Mouse (Mus musculus) mesoderm, embryonic 11.5 days (tissue): ENCODE measurements around the gene Ddx19b.
"Not testable (repeated sequence)": the region's sequence is repeated elsewhere in the genome, so short reads cannot be mapped to it uniquely, and the experiment has no call there.

Experiments used
- DNase-seq: peaks from one replicate; pipeline ENCODE4 v3.0.0-alpha.2; 2012; ENCODE audit warnings: low read depth, low spot score

The Ddx19b gene

GRCm38 (mm10) chr8:111031572-111031971, at the start of gene Ddx19b:
Gene Ddx19b (minus strand): TSS chr8:111031751.
- DNase-seq, result no peak

- DNase-seq, result no peak
Observed at GRCm38 (mm10) chr8:111079861-111080271, 48.3 kb upstream of the Ddx19b start.

GRCm38 (mm10) chr8:111079461-111079860, 47.9 kb upstream of the Ddx19b start:
- no peak for DNase-seq

- DNase-seq, result no peak
Observed at GRCm38 (mm10) chr8:111075926-111076325, 44.4 kb upstream of the Ddx19b start.

GRCm38 (mm10) chr8:111068660-111069059, 37.1 kb upstream of the Ddx19b start:
- not testable (repeated sequence) for DNase-seq

GRCm38 (mm10) chr8:111067439-111067838, 35.9 kb upstream of the Ddx19b start:
- DNase-seq, result no peak

GRCm38 (mm10) chr8:111066308-111066707, 34.8 kb upstream of the Ddx19b start:
- no peak for DNase-seq

GRCm38 (mm10) chr8:111062893-111063292, 31.3 kb upstream of the Ddx19b start:
- DNase-seq, result no peak

- DNase-seq, result peak; percentile 90
Observed at GRCm38 (mm10) chr8:111062072-111062757, 30.7 kb upstream of the Ddx19b start.

- no peak for DNase-seq
Observed at GRCm38 (mm10) chr8:111061688-111062071, 30.1 kb upstream of the Ddx19b start.

- DNase-seq, result no peak
Observed at GRCm38 (mm10) chr8:111058946-111059572, 27.5 kb upstream of the Ddx19b start.

- DNase-seq, result peak; percentile 34
Observed at GRCm38 (mm10) chr8:111056691-111057293, 25.2 kb upstream of the Ddx19b start.

- DNase-seq, result peak; percentile 97
Observed at GRCm38 (mm10) chr8:111056158-111056663, 24.7 kb upstream of the Ddx19b start, which contains the start of gene Exosc6. Gene Exosc6 (plus strand): TSS chr8:111056339.

GRCm38 (mm10) chr8:111055661-111056060, 24.1 kb upstream of the Ddx19b start:
- DNase-seq, result no peak

- DNase-seq, result no peak
Observed at GRCm38 (mm10) chr8:111055031-111055634, 23.6 kb upstream of the Ddx19b start.

GRCm38 (mm10) chr8:111053827-111054518, 22.4 kb upstream of the Ddx19b start:
- DNase-seq, result no peak

- no peak for DNase-seq
Observed at GRCm38 (mm10) chr8:111049106-111049505, 17.6 kb upstream of the Ddx19b start.

- no peak for DNase-seq
Observed at GRCm38 (mm10) chr8:111048694-111049093, 17.1 kb upstream of the Ddx19b start.

GRCm38 (mm10) chr8:111044003-111044734, 12.6 kb upstream of the Ddx19b start:
- no peak for DNase-seq

- no peak for DNase-seq
Observed at GRCm38 (mm10) chr8:111042546-111042945, 11.0 kb upstream of the Ddx19b start.

- no peak for DNase-seq
Observed at GRCm38 (mm10) chr8:111036591-111036990, 5.0 kb upstream of the Ddx19b start.
